Mouse (Mus musculus) T-helper 2 cell (primary cell): Measurements from ENCODE around the gene Chkb.

Experiments used
- in situ Hi-C: fragments of 300-600 bp; cut with MboI, MseI; formaldehyde crosslinking; loops from one replicate; pipeline ENCODE4 v1.15.1; 2025; ENCODE audit warnings: high pct_unique_total_duplicates

Chkb gene

DNA sequence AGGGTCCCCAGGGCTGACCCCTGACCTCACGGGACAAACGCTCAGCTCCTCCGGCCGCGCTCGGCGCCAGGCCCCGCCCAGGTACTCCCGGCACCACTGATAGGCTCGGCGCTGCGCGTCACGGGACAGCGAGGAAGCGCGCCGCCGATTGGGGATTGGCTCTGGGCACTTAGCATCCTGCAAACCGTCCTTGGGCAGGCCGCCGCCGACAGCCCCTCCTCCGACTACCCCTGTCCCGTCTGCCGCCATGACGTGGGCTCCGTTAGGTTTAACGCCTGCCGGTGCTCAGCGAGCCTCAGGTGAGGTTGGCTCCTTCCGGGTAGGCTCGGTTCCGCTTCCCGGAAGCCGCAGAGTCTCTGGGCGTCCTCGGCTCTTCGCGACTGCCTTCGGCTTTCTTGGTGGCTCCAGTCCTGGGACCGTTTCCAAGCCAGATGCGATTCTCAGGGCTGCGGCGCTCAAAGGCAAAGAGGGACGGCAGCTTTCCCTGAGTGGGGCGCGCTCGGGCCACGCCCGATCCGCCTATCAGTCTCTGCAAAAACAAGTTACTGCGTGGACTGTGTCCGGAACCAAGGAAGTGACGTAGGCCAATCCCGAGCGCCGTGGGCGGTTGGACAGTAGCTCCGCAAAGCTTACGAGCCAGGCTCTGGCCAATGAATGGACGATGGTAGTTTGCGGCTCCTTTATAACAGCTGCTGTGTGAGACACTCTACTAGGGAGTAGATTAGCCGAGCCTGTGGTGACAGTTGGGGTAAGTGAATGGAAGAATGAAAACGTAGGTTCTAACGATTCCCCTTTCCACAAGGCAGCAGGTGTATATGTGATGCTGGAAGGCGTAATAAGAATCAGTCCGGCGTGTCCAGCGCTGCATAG, at the start of gene Chkb, which contains the start of the genes C730034F03Rik and Gm44502:
Gene Chkb (minus strand): TSS at position 557 of the 870 bp plus-strand sequence.
Gene C730034F03Rik (plus strand): TSS at position 238 of the 870 bp plus-strand sequence.
Gene Gm44502 (minus strand): TSS at position 345 of the 870 bp plus-strand sequence.
- in situ Hi-C loops: no loop called here

DNA sequence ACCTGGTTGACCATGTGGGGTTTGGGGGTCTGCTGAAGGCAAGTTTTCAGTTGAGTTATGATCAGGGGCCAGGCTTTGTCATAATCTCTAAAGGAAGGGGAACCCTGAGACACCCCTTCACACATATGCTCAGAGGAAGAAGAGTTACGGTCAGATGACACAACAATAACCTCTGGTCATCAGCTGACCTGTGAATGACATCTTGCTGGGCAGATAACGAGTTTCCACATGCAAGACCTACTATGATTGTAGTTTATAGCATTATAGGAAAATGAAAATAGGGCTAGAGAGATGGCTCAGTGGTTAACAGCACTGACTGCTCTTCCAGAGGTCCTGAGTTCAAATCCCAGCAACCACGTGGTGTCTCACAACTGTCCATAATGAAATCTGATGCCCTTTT, 48.9 kb upstream of the Chkb start:
- in situ Hi-C loops: no loop called here

DNA sequence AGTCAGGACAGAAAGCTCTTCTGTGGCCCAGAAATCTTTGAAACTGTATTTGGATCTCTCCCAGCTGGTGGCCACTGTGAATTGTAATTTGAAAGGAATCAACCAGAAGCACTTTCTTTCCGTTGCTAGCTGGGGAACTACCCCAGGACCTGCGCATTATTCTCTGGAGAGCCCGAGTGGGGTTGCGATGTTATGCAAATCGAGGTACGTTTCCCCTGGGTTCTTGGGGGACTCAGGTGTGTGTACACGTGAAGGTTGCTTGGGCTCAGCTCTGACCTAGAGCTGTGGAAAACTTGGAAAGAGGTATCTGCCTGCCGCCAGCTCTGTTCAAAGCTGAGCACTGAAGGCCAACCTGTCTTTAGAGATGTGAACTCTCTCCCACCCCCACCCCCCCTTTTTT, 48.1 kb upstream of the Chkb start:
- in situ Hi-C loops: no loop called here

DNA sequence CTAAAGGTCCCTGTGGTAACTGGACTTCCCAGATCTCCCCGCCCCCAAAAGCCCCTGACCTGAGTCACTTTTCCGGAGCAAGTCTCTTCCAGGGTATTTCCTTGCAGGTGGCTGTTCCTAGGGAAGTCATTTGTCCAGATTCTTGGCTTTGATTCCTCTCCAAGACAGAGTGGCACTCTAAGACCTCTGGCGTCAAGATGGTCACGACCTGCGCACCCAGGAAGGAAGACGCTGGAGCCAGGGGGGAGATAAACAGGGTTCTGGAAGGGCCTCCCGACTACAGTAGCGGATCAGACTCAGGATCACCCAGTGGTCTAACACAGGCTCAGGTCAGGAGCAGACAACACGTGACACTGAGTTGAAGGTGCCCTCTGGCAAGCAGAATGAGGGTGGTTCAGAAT, 47.4 kb upstream of the Chkb start, which contains the start of gene Arsa:
Gene Arsa (minus strand): TSS at position 335 of the 401 bp plus-strand sequence.
- in situ Hi-C loops: no loop called here

DNA sequence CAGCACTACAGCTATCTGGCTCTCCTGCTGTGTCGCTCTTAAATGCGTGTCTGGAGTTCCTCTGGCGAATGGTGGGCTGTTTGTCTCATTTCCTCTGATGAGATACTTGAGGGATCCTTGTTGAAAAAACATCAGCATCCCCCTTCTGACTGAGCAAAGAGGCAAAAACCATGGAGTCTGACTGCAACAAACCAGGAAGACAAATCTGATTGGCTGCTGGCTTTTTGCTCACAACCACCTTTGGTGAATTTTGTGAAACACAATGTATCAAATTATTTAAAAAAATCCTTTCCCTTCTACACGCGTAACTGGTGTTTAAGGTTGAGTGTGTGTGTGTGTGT, 46.7 kb upstream of the Chkb start:
- in situ Hi-C loops: no loop called here

DNA sequence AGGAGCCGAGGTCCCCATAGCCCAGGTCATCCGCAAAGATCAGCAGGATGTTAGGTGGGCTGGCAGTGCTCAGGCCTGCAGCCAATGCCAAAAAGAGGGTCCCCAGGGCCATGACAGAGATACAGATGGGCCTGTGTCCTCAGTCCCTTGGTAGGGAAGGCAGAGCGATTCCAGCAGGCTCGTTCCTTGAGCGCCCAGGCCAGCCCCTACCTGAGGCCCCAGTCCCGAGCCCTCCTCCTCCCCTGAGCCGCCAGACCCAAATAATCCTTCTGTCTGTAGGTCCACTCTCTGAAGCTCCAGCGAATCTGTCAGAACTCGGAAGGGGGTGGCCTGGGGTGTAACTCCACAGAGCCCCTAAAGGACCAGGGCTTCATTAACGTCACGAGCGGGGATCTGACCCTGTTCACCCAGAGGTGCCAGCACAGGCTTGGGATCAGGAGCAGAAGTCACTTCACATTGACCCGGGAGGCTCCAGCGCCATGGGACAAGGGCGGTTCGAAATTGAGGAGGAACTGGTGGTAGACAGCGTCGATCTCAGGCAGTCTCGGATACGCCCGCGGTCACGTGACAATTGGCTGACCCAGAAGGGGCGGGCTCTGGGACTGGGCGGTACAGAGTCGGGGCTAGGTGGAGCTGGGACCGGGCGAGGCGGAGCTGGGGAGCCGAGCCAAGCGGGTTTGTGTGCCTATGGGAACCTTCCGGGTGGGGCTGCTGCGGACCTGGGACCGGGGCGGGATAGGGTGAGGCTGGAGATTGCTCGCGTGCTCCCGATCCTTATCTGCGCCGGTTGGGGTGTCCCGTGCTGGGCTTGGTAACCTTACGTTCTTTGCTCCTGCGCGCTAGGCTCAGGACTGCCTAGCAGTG, 46.1 kb upstream of the Chkb start:
- in situ Hi-C loops: no loop called here

DNA sequence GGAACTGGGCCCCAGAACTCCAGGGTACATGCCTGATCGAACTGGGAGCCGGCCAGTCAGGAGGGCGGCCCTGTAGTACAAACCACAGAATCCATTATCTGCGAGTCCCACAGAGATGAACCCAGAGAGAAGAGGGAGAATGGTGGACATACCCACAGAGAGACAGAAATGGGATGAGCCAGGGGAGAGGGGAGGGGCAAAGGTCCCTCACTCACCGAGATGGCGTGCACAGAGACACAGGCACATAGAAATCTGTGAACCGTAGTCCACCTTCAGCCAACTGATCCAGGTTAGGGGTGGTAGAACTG, 45.5 kb upstream of the Chkb start:
- in situ Hi-C loops: no loop called here

DNA sequence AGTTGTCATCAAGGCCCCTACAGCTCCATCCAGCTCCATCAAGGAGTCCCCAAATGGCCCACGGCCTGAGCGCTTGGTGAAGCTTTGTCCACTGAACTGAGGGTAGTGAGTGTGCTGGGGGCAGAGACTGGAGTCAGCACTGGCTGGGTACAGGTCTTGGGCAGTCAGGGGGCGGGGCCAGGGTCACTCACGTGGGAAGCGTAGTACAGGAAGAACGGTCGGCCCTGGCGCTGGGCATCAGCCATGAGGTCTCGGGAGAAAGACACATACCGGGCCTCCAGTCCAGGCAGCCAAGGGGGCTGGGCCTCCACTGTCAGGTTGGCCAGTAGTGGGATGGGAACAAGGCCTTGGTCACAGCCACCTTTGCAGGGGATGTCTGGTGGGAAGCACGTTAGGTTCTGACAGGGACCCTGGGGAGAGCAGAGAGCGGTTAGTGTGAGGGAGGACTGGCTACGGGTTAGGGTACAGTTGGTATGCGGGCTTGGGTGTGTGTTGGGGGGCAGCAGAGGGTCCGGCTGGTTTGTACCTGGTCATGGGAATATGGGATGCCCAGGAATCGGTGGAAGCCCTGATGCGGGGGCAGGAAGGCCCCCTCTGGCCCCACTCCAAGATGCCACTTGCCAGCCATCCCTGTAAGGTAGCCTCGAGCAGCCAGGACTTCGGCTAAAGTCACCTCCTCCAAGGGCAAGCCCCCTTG, 45.0 kb upstream of the Chkb start:
- in situ Hi-C loops: no loop called here

DNA sequence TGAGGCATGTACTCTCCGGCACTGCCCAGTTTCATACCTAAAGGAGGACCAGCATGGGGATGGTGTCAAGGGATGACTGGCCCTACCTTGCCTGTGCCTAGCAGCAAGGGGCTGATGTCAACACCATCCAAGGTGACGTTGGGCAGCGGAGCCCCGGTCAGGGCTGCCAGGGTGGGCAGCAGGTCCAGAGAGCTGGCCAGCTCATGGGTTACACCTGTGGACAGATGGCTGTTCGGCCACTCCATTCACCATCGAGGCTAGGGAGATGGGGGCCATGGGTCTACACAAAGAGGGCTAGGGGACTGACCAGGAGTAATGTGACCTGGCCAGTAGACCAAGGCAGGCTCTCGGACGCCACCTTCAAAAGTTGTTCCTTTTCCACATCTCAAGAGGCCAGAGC, 44.2 kb upstream of the Chkb start:
- in situ Hi-C loops: no loop called here

DNA sequence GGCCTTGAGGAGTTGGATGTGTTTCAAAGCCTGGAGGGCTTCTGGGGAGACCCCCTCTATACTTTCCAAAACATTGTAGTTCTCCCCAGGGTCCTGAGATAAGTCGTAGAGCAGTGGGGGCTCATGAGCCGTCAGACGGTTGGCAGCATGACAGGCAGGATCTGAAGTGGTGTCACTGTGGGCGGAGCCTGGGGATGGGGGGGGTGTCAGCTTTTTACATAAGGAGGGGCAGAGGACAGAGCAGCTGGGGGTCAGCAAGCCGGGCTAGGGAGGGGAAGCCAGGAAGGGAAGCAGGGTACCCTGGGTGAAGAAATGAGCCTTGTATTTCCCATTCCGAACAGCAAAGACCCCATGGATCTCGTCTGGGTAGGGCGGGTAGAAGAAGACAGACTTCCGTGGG, 43.7 kb upstream of the Chkb start:
- in situ Hi-C loops: no loop called here

DNA sequence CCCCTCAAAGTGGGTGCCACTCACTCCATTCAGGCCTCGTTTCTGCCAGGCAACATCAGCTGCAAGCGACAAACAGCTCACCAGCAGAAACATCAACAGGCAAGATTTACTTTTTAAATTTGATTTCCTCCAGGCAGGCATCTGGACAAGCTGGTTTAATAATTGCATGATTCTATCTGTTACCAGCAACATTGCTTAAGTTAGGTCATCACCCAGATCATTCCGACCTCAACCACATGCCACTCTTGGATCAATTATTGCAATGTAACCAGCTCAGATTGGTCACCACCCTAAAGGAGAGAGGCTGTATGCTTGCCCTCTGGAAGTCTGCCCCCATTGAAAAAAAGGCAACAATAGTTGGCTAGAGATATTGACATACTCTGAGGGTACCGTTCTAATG, 41.8 kb upstream of the Chkb start:
- in situ Hi-C loops: no loop called here

DNA sequence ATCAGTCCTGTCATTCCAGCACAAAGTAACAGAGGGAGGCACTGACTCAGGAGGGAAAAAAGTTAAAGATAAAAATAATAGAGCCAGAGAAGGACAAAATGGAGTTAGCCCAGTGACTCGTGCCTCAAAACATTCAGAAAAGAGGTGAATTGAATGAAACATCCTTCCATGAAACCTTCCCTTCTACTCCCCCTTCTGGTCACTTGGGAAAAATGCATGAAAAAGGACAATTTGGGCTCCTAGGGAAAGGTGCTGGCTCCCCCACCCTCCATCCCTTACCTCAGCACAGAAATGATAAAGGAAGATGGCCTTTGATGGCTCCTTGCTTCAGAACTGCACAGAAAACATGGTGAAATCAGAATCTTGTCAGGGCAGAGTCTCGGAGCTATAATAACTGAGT, 38.9 kb upstream of the Chkb start:
- in situ Hi-C loops: no loop called here

DNA sequence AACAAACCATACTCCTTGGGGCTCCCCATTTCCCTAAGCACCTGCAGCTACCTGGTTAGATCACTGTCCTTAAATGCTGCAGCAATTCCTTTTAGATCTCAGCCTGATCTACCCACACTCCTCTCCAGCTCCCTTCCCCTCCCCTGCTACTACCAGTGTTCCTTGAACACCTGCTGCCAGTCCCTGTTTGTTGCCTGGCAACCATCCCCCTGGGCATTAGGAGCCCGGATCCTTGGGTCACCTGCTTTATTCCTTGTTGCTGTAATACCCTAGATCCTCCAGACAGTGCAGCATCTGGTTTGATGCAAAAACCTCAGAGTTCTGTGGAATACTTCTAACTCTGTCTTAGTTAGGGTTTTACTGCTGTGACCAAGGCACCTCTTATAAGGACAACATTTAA, 35.3 kb upstream of the Chkb start:
- in situ Hi-C loops: no loop called here

DNA sequence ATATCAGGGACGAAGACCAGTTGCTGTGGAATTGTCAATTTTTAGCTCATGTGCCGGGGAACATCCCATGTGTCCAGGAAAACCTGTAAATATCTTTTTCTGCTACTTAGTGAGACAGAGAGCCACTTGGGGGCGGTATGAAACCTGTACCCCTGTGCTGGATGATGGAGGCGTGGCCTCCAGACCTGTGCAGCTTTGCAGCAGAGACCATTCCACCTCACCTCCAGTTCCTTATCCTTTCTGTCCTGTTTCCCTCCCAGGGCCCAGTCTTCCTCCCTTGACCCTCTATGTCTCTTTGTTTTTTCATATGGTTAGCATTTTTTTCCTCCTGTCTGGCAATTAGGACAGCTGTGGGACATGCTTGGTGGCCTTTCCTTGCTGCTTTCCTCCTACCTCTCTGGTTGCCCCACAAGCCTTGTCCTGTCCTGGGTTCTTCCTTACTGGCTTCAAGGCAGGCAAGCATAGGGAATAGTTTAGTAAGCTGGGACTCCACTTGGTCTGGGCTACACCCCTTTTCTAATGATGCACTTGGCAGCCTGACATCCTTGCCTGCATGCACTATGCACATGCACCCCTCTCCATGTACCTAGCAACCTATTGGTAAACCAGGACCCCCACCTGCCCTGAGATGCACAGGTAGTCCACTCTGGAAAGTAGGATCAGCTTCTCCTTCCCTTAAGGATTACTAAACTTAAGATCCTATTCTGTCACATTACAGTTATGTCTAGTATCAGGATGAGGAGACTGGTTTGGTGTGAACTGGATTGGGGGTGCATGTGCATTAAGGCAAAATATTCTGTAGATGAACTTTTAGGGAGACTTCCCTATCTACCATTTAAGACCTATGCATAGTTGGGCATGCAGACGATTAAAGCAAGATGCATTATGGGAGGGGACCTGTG, 33.9 kb upstream of the Chkb start:
- in situ Hi-C loops: no loop called here

DNA sequence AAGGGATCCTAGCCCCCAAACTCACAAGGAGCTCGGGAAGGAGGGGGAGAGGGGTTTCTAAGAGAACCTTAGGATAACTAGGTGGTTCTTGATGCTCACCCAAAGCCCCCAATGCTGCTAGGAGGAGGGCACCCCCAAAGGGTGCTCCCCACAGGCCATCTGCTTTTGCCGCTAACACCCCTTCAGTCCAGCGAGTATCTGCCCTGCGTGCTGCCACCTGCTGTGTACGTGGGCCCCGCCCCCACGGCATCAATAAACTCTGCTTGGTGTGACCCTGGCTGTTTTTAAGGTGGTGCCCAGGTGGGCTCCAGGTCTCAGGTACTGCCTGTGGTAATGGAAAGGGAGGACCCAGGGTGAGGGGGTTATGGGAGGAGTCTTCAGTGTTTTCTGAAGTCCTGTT, 32.5 kb upstream of the Chkb start:
- in situ Hi-C loops: no loop called here

DNA sequence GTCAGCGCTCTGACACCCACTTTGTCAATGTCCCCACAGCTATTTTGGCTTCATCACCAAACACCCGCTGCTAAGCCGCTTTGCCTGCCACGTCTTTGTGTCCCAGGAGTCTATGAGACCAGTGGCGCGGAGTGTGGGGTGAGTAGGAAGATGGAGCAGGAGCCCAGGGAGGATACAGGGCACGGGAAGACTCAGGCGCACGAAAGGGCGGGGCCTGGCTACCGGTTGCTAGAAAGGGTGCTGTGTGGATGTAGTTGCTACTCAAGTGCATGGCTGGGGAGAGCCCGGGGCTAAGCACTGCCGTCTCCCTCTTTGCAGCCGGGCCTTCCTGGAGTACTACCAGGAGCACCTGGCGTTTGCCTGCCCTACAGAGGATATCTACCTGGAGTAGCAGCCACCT, 31.6 kb upstream of the Chkb start:
- in situ Hi-C loops: no loop called here

DNA sequence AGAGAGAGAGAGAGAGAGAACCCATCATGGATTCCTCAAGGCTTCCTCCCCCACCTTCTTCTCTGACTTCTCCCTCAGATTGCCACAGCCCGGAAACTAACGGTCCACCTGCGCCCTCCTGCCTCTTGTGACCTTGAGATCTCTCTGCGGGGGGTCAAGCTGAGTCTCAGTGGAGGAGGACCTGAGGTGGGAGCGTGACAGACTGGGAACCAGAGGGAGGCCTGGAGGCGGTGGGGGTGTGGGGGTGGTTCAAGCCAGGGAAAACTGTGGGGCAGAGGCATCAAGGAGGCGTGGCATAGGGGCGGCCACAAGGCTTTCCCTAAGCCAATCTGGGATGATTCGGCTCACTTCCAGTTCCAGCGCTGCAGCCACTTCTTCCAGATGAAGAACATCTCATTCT, 30.6 kb upstream of the Chkb start:
- in situ Hi-C loops: no loop called here

DNA sequence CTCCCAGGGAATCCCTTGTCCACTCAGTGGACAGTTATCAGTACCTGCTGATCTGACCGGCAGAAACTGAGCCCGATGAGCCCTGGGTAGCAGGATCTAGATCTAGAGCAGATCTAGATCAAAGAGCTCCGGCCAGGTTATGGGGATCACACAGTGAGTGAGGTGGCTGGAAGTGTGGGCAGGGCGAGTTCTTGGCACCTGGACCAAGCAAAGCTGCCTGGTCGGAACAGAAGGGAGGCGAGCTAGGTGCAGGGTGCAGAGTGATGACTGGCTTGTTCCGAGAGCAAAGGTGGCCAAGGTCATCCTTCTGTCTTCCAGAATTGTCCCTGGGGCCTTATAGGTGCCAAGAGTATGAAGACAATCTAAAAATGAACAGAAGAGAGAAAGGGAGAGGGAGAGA, 30.1 kb upstream of the Chkb start:
- in situ Hi-C loops: no loop called here

DNA sequence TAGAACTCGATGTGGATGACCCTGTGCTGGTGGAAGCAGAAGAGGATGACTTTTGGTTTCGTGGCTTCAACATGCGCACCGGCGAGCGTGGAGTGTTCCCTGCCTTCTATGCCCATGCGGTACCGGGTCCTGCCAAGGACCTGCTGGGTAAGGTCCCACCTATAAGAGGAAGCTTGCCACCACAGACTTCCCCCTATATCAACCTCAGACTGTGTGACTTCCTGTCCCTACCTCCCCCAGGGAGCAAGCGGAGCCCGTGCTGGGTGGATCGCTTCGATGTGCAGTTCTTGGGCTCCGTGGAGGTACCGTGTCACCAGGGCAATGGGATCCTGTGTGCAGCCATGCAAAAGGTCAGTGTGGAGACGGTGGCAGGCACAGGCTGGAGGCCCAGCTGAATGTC, 29.2 kb upstream of the Chkb start:
- in situ Hi-C loops: no loop called here

DNA sequence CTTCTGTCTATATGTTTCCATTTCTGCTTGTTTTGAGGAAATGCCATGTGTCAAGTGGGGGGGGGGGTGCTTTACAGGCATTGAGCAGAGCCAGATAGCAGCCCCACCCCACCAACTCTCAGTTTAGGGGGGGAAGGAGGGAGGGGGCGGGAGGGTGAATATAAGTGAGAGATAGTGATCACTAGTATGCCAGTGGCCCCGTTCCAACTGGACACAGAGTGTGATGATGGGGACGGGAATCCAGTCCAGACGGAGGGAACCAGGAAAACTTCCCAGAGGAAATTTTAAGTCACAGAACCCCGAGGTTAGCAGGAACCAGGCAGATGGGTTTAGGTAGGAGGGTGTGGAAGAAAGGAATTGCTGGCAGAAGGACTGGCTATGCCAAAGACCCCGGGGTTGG, 25.9 kb upstream of the Chkb start:
- in situ Hi-C loops: no loop called here

DNA sequence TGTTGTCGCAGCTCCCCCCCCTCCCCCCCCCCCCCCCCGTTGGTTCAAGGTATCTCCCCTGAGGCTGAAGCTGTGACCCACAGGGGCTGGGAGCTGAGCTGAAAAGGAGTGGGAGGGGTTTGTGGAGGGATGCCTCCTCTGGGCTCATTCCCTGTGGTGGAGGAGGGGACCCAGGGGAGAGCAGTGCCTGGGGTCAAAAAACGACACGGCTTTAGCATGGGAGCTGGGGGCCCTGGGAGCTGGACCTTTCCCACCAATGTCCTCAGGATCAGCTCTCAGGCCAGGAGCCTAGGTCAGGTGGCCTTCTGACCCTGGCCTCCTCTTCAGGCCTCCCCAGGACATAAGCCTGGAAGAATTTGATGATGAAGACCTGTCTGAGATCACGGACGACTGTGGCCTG, 25.1 kb upstream of the Chkb start:
- in situ Hi-C loops: no loop called here
